ENCODE assay signal across 10 mouse cellular contexts in genomic region chr4:154965856-154966255, GRCm38 (mm10). TPM values are rescaled to one million over a fixed set of nuclear protein-coding genes. Genes with fewer than 3 reads are reported as not detected.
DNase-seq lines count a peak whose midpoint lies in the region; ATAC-seq and TF ChIP-seq lines count a peak whose summit lies in the region.
"Had no signal": no experiment of that assay in that cellular context is flagged by ENCODE, and none has a peak within 500 bp of the region (broad histone marks: within the 10 kb centered on the region; RNA-seq: fewer than 3 reads in every experiment).

No protein-coding gene starts in this region.

- peak overlapping the region; percentile 63; the same call in 1 of the 2 replicates for H3K4me2 ChIP-seq in embryonic facial prominence, embryonic 15.5 days (replicated peaks)

- no peak overlapping the region for H3K9ac ChIP-seq in embryonic facial prominence, embryonic 15.5 days

- intact Hi-C loops in gastrocnemius, adult 2 months (cut with DNase I): loop anchor here (2.0 kb wide), 1 partner anchor 21 kb away; no protein-coding TSS in a partner anchor
- intact Hi-C loops in heart, postnatal 14 days (cut with DNase I): no loop called here

- peaks cover 27% of the 10 kb centered on the region for H3K36me3 ChIP-seq in embryonic facial prominence, embryonic 15.5 days
- H3K36me3 ChIP-seq in midbrain, embryonic 10.5 days: peaks cover 71% of the 10 kb centered on the region

- peaks cover 24% of the 10 kb centered on the region for H3K27me3 ChIP-seq in embryonic facial prominence, embryonic 15.5 days
- H3K27me3 ChIP-seq in midbrain, embryonic 10.5 days (ENCODE audit: low read depth, poor library complexity, severe bottlenecking): peaks cover 26% of the 10 kb centered on the region

- DNase-seq in gastrocnemius, adult 2 months: peak; percentile 71
- no peak for DNase-seq in gastrocnemius, postnatal 4 days (ENCODE audit: low spot score in 2 of 2)
- peak; percentile 32 to 45 for DNase-seq in heart, postnatal 14 days
- no peak for DNase-seq in midbrain, embryonic 10.5 days (ENCODE audit: low spot score)
- no peak for DNase-seq in urinary bladder, adult 18-20 months (ENCODE audit: low spot score in 2 of 2)
- no peak for DNase-seq in urinary bladder, postnatal 10 days (ENCODE audit: low spot score)
- DNase-seq: kidney, adult 18-20 months; right cerebral cortex, postnatal 4 days had no signal

- no peak for TF ChIP-seq CTCF in gastrocnemius, adult 2 months (IDR thresholded peaks at IDR 0.05)

- 64% methylated on average over 3 of the region's 3 CpGs for WGBS in embryonic facial prominence, embryonic 15.5 days
- WGBS in midbrain, embryonic 10.5 days: 81% methylated on average over 3 of the region's 3 CpGs

- H3K27ac ChIP-seq in gastrocnemius, adult 2 months: peak overlapping the region; percentile 98
- H3K27ac ChIP-seq in embryonic facial prominence, embryonic 15.5 days (replicated peaks): no peak overlapping the region
- peak overlapping the region; percentile 97 for H3K27ac ChIP-seq in midbrain, embryonic 10.5 days (replicated peaks)

- H3K4me3 ChIP-seq in gastrocnemius, adult 2 months: peak overlapping the region; percentile 97
- peak overlapping the region; percentile 77; the same call in 1 of the 2 replicates for H3K4me3 ChIP-seq in embryonic facial prominence, embryonic 15.5 days (replicated peaks)
- H3K4me3 ChIP-seq in midbrain, embryonic 10.5 days: peak overlapping the region; percentile 87

- peaks cover 37% of the 10 kb centered on the region for H3K4me1 ChIP-seq in embryonic facial prominence, embryonic 15.5 days
- H3K4me1 ChIP-seq in midbrain, embryonic 10.5 days: peaks cover 59% of the 10 kb centered on the region

- H3K9me3 ChIP-seq in embryonic facial prominence, embryonic 15.5 days (replicated peaks): no peaks in the 10 kb centered on the region
- no peaks in the 10 kb centered on the region for H3K9me3 ChIP-seq in midbrain, embryonic 10.5 days (replicated peaks)

- no peak for ATAC-seq in embryonic facial prominence, embryonic 15.5 days (ENCODE audit: insufficient number of reproducible peaks, low FRiP score, low TSS enrichment, low read depth)
- no peak for ATAC-seq in frontal cortex, adult (ENCODE audit: low TSS enrichment)

RNA-seq across cellular contexts. Expression of gene Pank4, which starts 1.9 kb away (rescaled TPM):
- 10 to 100 TPM; 33.8 to 43.6 TPM for total RNA-seq in gastrocnemius, adult 2 months (2021)
- total RNA-seq in gastrocnemius, postnatal 4 days (2021): 10 to 100 TPM; 27.4 to 29.9 TPM
- polyA plus RNA-seq in embryonic facial prominence, embryonic 15.5 days (2015; fragmentation: Nextera tagmentation; extraction: Ambion mirVana): 41.9 and 43.6 TPM in 2 replicates
- 10 to 100 TPM; 38.3 to 41.0 TPM for total RNA-seq in heart, postnatal 14 days (2021)
- 47.6 and 48.6 TPM in 2 replicates for polyA plus RNA-seq in midbrain, embryonic 10.5 days (2016; fragmentation: Nextera tagmentation; extraction: Ambion mirVana)

RNA-seq across cellular contexts. Expression of gene Hes5, which starts 5.1 kb away (rescaled TPM):
- not detected for total RNA-seq in gastrocnemius, adult 2 months (2021)
- total RNA-seq in gastrocnemius, postnatal 4 days (2021): under 1 TPM; 0.49 to 0.67 TPM
- polyA plus RNA-seq in embryonic facial prominence, embryonic 15.5 days (2015; fragmentation: Nextera tagmentation; extraction: Ambion mirVana): 6.6 and 7.7 TPM in 2 replicates
- not detected for total RNA-seq in heart, postnatal 14 days (2021)
- 690 and 827 TPM in 2 replicates for polyA plus RNA-seq in midbrain, embryonic 10.5 days (2016; fragmentation: Nextera tagmentation; extraction: Ambion mirVana)

RNA-seq across cellular contexts. Expression of gene Tnfrsf14, which starts 37.5 kb away (rescaled TPM):
- total RNA-seq in gastrocnemius, adult 2 months (2021): 1 to 10 TPM; 1.1 to 2.5 TPM
- total RNA-seq in gastrocnemius, postnatal 4 days (2021): 1 to 10 TPM; 3.2 to 4.3 TPM
- 1.5 and 2.3 TPM in 2 replicates for polyA plus RNA-seq in embryonic facial prominence, embryonic 15.5 days (2015; fragmentation: Nextera tagmentation; extraction: Ambion mirVana)
- total RNA-seq in heart, postnatal 14 days (2021): 1 to 10 TPM; 4.1 to 5.6 TPM
- polyA plus RNA-seq in midbrain, embryonic 10.5 days (2016; fragmentation: Nextera tagmentation; extraction: Ambion mirVana): 0.67 and 0.99 TPM in 2 replicates

Comparison
In these comparisons a context has a peak if more than half of its experiments do, and no peak if none do; other contexts are left out.
1. DNase-seq: peak in gastrocnemius, adult 2 months (single experiment) and heart, postnatal 14 days (2 of 2); none in gastrocnemius, postnatal 4 days (0 of 2), midbrain, embryonic 10.5 days (single experiment), urinary bladder, adult 18-20 months (0 of 2) and urinary bladder, postnatal 10 days (single experiment).
2. Peak in every context shown above with its lines, with median percentiles within 50 percentile points of each other: H3K4me3 ChIP-seq.